ENCODE assay signal across 9 mouse cellular contexts in genomic region chr11:82032678-82033344, GRCm38 (mm10). TPM values are rescaled to one million over a fixed set of nuclear protein-coding genes. Genes with fewer than 3 reads are reported as not detected.
DNase-seq lines count a peak whose midpoint lies in the region; ATAC-seq and TF ChIP-seq lines count a peak whose summit lies in the region.
"Had no signal": no experiment of that assay in that cellular context is flagged by ENCODE, and none has a peak within 500 bp of the region (broad histone marks: within the 10 kb centered on the region; RNA-seq: fewer than 3 reads in every experiment).

No protein-coding gene starts in this region.

- H3K4me2 ChIP-seq in hindbrain, postnatal 0 days (ENCODE audit: low read depth, low read length) = no peak overlapping the region
- H3K4me2 ChIP-seq in stomach, postnatal 0 days (replicated peaks; ENCODE audit: low read depth) = no peak overlapping the region
- no peak overlapping the region for H3K4me2 ChIP-seq in forebrain, embryonic 16.5 days (ENCODE audit: low read length)

- no peak overlapping the region for H3K27ac ChIP-seq in hindbrain, postnatal 0 days
- 0 out of 2 replicates have a peak overlapping the region, but pooled peaks have one; percentile 35 for H3K27ac ChIP-seq in stomach, postnatal 0 days (replicated peaks)
- no peak overlapping the region for H3K27ac ChIP-seq in forebrain, embryonic 16.5 days (ENCODE audit: low read length)

- intact Hi-C loops in gastrocnemius, postnatal 14 days (cut with DNase I; ENCODE audit: low total_unique reads) = no loop called here

- H3K4me1 ChIP-seq in hindbrain, postnatal 0 days (ENCODE audit: insufficient read depth, low read length) = peaks cover 9% of the 10 kb centered on the region; the same call in 1 of the 2 replicates
- H3K4me1 ChIP-seq in stomach, postnatal 0 days (replicated peaks; ENCODE audit: control insufficient read depth, insufficient read depth) = no peaks in the 10 kb centered on the region; the same call in 1 of the 2 replicates
- peaks cover 8% of the 10 kb centered on the region for H3K4me1 ChIP-seq in forebrain, embryonic 16.5 days (replicated peaks; ENCODE audit: control insufficient read depth, insufficient read depth, low read length)

- TF ChIP-seq CTCF in hindbrain, postnatal 0 days (IDR thresholded peaks at IDR 0.05; ENCODE audit: low read depth) = no peak
- no peak for TF ChIP-seq CTCF in stomach, postnatal 0 days (IDR thresholded peaks at IDR 0.05; ENCODE audit: low read depth)

- WGBS in hindbrain, postnatal 0 days = 28% methylated on average over 8 of the region's 8 CpGs
- WGBS in stomach, postnatal 0 days = 27% methylated on average over 8 of the region's 8 CpGs
- WGBS in forebrain, embryonic 16.5 days = 45% methylated on average over 8 of the region's 8 CpGs

- no peak for TF ChIP-seq EP300 in stomach, postnatal 0 days (optimal IDR thresholded peaks at IDR 0.05)

- ATAC-seq in hindbrain, postnatal 0 days = no peak
- ATAC-seq in stomach, postnatal 0 days (ENCODE audit: low FRiP score, low TSS enrichment) = peak; percentile 60; the same call in 1 of the 2 replicates
- no peak for ATAC-seq in forebrain, embryonic 16.5 days

- peak; percentile 27 to 33 for DNase-seq in right cerebral cortex, postnatal 10 days (ENCODE audit: low spot score in 2 of 2)
- DNase-seq in right cerebral cortex, postnatal 36 days (ENCODE audit: low spot score in 2 of 2) = no peak
- peak; percentile 87 for DNase-seq in gastrocnemius, postnatal 14 days
- peak; percentile 60 for DNase-seq in hindbrain, postnatal 0 days (ENCODE audit: low spot score)
- peak; percentile 52 to 54 for DNase-seq in lung, adult 18-20 months
- DNase-seq in stomach, postnatal 0 days (ENCODE audit: low spot score) = peak; percentile 47
- DNase-seq in cerebellum, adult 8-10 months = no peak

- no peaks in the 10 kb centered on the region for H3K9me3 ChIP-seq in hindbrain, postnatal 0 days (ENCODE audit: low read length)
- no peaks in the 10 kb centered on the region for H3K9me3 ChIP-seq in stomach, postnatal 0 days (ENCODE audit: control insufficient read depth, low read length)
- H3K9me3 ChIP-seq in forebrain, embryonic 16.5 days (ENCODE audit: control insufficient read depth, low read length) = no peaks in the 10 kb centered on the region

- no peaks in the 10 kb centered on the region for H3K36me3 ChIP-seq in hindbrain, postnatal 0 days (ENCODE audit: insufficient read depth, low read length)
- no peaks in the 10 kb centered on the region for H3K36me3 ChIP-seq in stomach, postnatal 0 days (ENCODE audit: control insufficient read depth, insufficient read depth, low read length)
- no peaks in the 10 kb centered on the region for H3K36me3 ChIP-seq in forebrain, embryonic 16.5 days (ENCODE audit: control insufficient read depth, insufficient read depth)

- no peak overlapping the region for H3K4me3 ChIP-seq in hindbrain, postnatal 0 days (ENCODE audit: low read length)
- H3K4me3 ChIP-seq in stomach, postnatal 0 days (ENCODE audit: low read depth, low read length) = no peak overlapping the region
- H3K4me3 ChIP-seq in forebrain, embryonic 16.5 days (replicated peaks; ENCODE audit: low read length) = no peak overlapping the region

- H3K27me3 ChIP-seq in hindbrain, postnatal 0 days (ENCODE audit: insufficient read depth, low read length) = no peaks in the 10 kb centered on the region
- no peaks in the 10 kb centered on the region for H3K27me3 ChIP-seq in stomach, postnatal 0 days (ENCODE audit: control insufficient read depth, insufficient read depth, low read length)
- no peaks in the 10 kb centered on the region for H3K27me3 ChIP-seq in forebrain, embryonic 16.5 days (replicated peaks; ENCODE audit: control insufficient read depth, insufficient read depth, low read length)

- no peak overlapping the region for H3K9ac ChIP-seq in hindbrain, postnatal 0 days (replicated peaks; ENCODE audit: low read length)
- no peak overlapping the region for H3K9ac ChIP-seq in stomach, postnatal 0 days (ENCODE audit: low read length)
- no peak overlapping the region for H3K9ac ChIP-seq in forebrain, embryonic 16.5 days (replicated peaks; ENCODE audit: low read depth, low read length)

RNA-seq across cellular contexts. Expression of gene Ccl2, which starts 2.6 kb away (rescaled TPM):
- total RNA-seq in gastrocnemius, postnatal 14 days (2021) = 1 to 10 TPM in 1 of 2 experiments, under 1 TPM in 1; 0.29 to 1.1 TPM
- 0.25 TPM in 1 of 2 replicates, not detected in the other for total RNA-seq in hindbrain, postnatal 0 days (2014; rRNA removed)
- 1.5 and 1.6 TPM in 2 replicates for polyA plus RNA-seq in hindbrain, postnatal 0 days (2015; fragmentation: Nextera tagmentation; extraction: Ambion mirVana)
- polyA plus RNA-seq in stomach, postnatal 0 days (2015; fragmentation: Nextera tagmentation; extraction: Ambion mirVana) = 3.2 and 3.3 TPM in 2 replicates
- 0.42 and 0.47 TPM in 2 replicates for polyA plus RNA-seq in forebrain, embryonic 16.5 days (2015; fragmentation: Nextera tagmentation; extraction: Ambion mirVana)
- total RNA-seq: left cerebral cortex, postnatal 25 days had no signal

RNA-seq across cellular contexts. Expression of gene Gm17268, which starts 5.6 kb away (rescaled TPM):
- total RNA-seq in gastrocnemius, postnatal 14 days (2021) = not detected
- total RNA-seq in hindbrain, postnatal 0 days (2014; rRNA removed) = not detected in 2 replicates
- polyA plus RNA-seq in hindbrain, postnatal 0 days (2015; fragmentation: Nextera tagmentation; extraction: Ambion mirVana) = not detected in 2 replicates
- not detected in 2 replicates for polyA plus RNA-seq in stomach, postnatal 0 days (2015; fragmentation: Nextera tagmentation; extraction: Ambion mirVana)
- polyA plus RNA-seq in forebrain, embryonic 16.5 days (2015; fragmentation: Nextera tagmentation; extraction: Ambion mirVana) = not detected in 2 replicates
- total RNA-seq: left cerebral cortex, postnatal 25 days had no signal

RNA-seq across cellular contexts. Expression of gene Ccl7, which starts 12.7 kb away (rescaled TPM):
- total RNA-seq in gastrocnemius, postnatal 14 days (2021) = under 1 TPM in 1 of 2 experiments, not detected in 1; 0.45 TPM
- total RNA-seq in hindbrain, postnatal 0 days (2014; rRNA removed) = 0.42 TPM in 1 of 2 replicates, not detected in the other
- 1.1 and 1.9 TPM in 2 replicates for polyA plus RNA-seq in hindbrain, postnatal 0 days (2015; fragmentation: Nextera tagmentation; extraction: Ambion mirVana)
- polyA plus RNA-seq in stomach, postnatal 0 days (2015; fragmentation: Nextera tagmentation; extraction: Ambion mirVana) = 2.7 and 2.9 TPM in 2 replicates
- 0.37 and 0.42 TPM in 2 replicates for polyA plus RNA-seq in forebrain, embryonic 16.5 days (2015; fragmentation: Nextera tagmentation; extraction: Ambion mirVana)
- total RNA-seq: left cerebral cortex, postnatal 25 days had no signal

RNA-seq across cellular contexts. Expression of gene Ccl11, which starts 24.8 kb away (rescaled TPM):
- 10 to 100 TPM; 16.3 to 20.7 TPM for total RNA-seq in gastrocnemius, postnatal 14 days (2021)
- 0.16 and 0.58 TPM in 2 replicates for total RNA-seq in hindbrain, postnatal 0 days (2014; rRNA removed)
- polyA plus RNA-seq in hindbrain, postnatal 0 days (2015; fragmentation: Nextera tagmentation; extraction: Ambion mirVana) = 0.31 and 0.44 TPM in 2 replicates
- polyA plus RNA-seq in stomach, postnatal 0 days (2015; fragmentation: Nextera tagmentation; extraction: Ambion mirVana) = 16.5 and 16.7 TPM in 2 replicates
- polyA plus RNA-seq in forebrain, embryonic 16.5 days (2015; fragmentation: Nextera tagmentation; extraction: Ambion mirVana) = not detected in 2 replicates

Comparison
In these comparisons a context has a peak if more than half of its experiments do, and no peak if none do; other contexts are left out.
1. DNase-seq: peak in right cerebral cortex, postnatal 10 days (2 of 2), gastrocnemius, postnatal 14 days (single experiment), hindbrain, postnatal 0 days (single experiment), lung, adult 18-20 months (2 of 2) and stomach, postnatal 0 days (single experiment); none in right cerebral cortex, postnatal 36 days (0 of 2) and cerebellum, adult 8-10 months (single experiment).